Mouse (Mus musculus) kidney, adult 2 months (tissue): ENCODE measurements around the gene Oas1g. TPM values are rescaled to one million over a fixed set of nuclear protein-coding genes. Genes with fewer than 3 reads are reported as not detected.
A peak's percentile ranks its signal among the peaks of the same experiment; 100 is the strongest.

Experiments used
- DNase-seq: peaks from one replicate; pipeline ENCODE4 v3.0.0; 2021
- H3K27ac ChIP-seq: fragments of 200-500 bp; 2 replicates; pipeline ENCODE4 v1.5.1; 2012; ENCODE audit warnings: low read depth, low read length, control low read depth, inconsistent platforms; ENCODE audit not compliant: insufficient read depth
- H3K27me3 ChIP-seq: fragments of 200-500 bp; replicated peaks from 2 replicates; pipeline ENCODE4 v1.6.1; 2012; ENCODE audit warnings: mild to moderate bottlenecking, moderate library complexity, low read length, inconsistent platforms; ENCODE audit not compliant: control insufficient read depth, insufficient read depth
- H3K36me3 ChIP-seq: fragments of 200-500 bp; 2 replicates; pipeline ENCODE4 v1.6.1; 2012; ENCODE audit warnings: mild to moderate bottlenecking, moderate library complexity, low read length, inconsistent platforms; ENCODE audit not compliant: control insufficient read depth, insufficient read depth
- H3K4me1 ChIP-seq: fragments of 200-500 bp; 2 replicates; pipeline ENCODE4 v1.6.1; 2011; ENCODE audit warnings: low read length; ENCODE audit not compliant: control insufficient read depth, insufficient read depth
- H3K4me3 ChIP-seq: fragments of 200-500 bp; 2 replicates; pipeline ENCODE4 v1.5.1; 2011; ENCODE audit warnings: mild to moderate bottlenecking, low read depth, low read length, control low read depth; ENCODE audit not compliant: insufficient read depth
- CTCF ChIP-seq: fragments of 200-500 bp; conservative IDR thresholded peaks from 2 replicates; pipeline ENCODE4 v1.5.1; 2011; ENCODE audit warnings: low read depth, mild to moderate bottlenecking, control low read depth, low read length, moderate library complexity, mixed read lengths; ENCODE audit not compliant: insufficient read depth, insufficient read length
- POLR2A ChIP-seq: fragments of 200-500 bp; IDR thresholded peaks from one replicate; pipeline ENCODE4 v1.6.1; 2011; ENCODE audit warnings: low read depth, low read length, control low read depth
- WGBS: fragments of 180-500 bp; shearing (Covaris S2); methylation state at CpG from one replicate; pipeline ENCODE4 v1.1.7; 2018; 5-methylcytosine and 5-hydroxymethylcytosine counted together
- polyA plus RNA-seq: library from polyadenylated mRNA; depleted of rRNA; stranded (reverse); fragments of >200 nt; gene quantifications from 2 replicates; pipeline ENCODE4 v1.2.3, GENCODE M21; 2012; rRNA removed

Gene Oas1g
- polyA plus RNA-seq, 1 experiment: 2.5 TPM

GRCm38 (mm10) chr5:120847067-120847466 lies 40.3 kb downstream of the Oas1g start, which contains the start of gene Oas1f:
Gene Oas1f, plus strand, starts transcription at chr5:120847367.
- 62% methylated on average over 4 of the region's 4 CpGs for WGBS

GRCm38 (mm10) chr5:120844713-120845112 lies 42.7 kb downstream of the Oas1g start:
- H3K4me3 ChIP-seq: no peak overlapping the region
- WGBS: 57% methylated on average over 3 of the region's 3 CpGs
- no peaks in the 10 kb centered on the region for H3K4me1 ChIP-seq
- H3K27ac ChIP-seq: no peak overlapping the region
- DNase-seq: peak; percentile 30
- H3K27me3 ChIP-seq: no peaks in the 10 kb centered on the region
- no peaks in the 10 kb centered on the region for H3K36me3 ChIP-seq
- TF ChIP-seq POLR2A (no peak), CTCF (no peak)

More at GRCm38 (mm10) chr5:120847067-120847466, 40.3 kb downstream of the Oas1g start, which contains the start of gene Oas1f:
- H3K27me3 ChIP-seq: no peaks in the 10 kb centered on the region
- DNase-seq: no peak
- TF ChIP-seq CTCF (no peak), POLR2A (no peak)
- H3K36me3 ChIP-seq: no peaks in the 10 kb centered on the region
- H3K4me1 ChIP-seq: no peaks in the 10 kb centered on the region
- H3K27ac ChIP-seq: no peak within 1 kb of the TSS
- no peak within 1 kb of the TSS for H3K4me3 ChIP-seq

- no peak overlapping the region for H3K4me3 ChIP-seq
- no peaks in the 10 kb centered on the region for H3K36me3 ChIP-seq
- DNase-seq: peak; percentile 45
- H3K27me3 ChIP-seq: no peaks in the 10 kb centered on the region
- H3K4me1 ChIP-seq: no peaks in the 10 kb centered on the region
- no peak overlapping the region for H3K27ac ChIP-seq
- 15% methylated on average over 8 of the region's 8 CpGs for WGBS
- TF ChIP-seq POLR2A (no peak), CTCF (peak; percentile 74)
These were observed 50.5 kb downstream of the Oas1g start for GRCm38 (mm10) chr5:120836731-120837585.

- DNase-seq: no peak
- no peaks in the 10 kb centered on the region for H3K36me3 ChIP-seq
- H3K4me1 ChIP-seq: no peaks in the 10 kb centered on the region
- H3K27ac ChIP-seq: no peak overlapping the region
- H3K4me3 ChIP-seq: no peak overlapping the region
- no peaks in the 10 kb centered on the region for H3K27me3 ChIP-seq
- TF ChIP-seq CTCF (no peak), POLR2A (no peak)
- WGBS: 12% methylated on average over 17 of the region's 17 CpGs
These were observed 53.8 kb downstream of the Oas1g start for GRCm38 (mm10) chr5:120833335-120834280.

- 84% methylated on average over 4 of the region's 4 CpGs for WGBS
- Histone ChIP-seq H3K4me1 (no peaks in the 10 kb centered on the region), H3K27ac (no peak overlapping the region), H3K27me3 (no peaks in the 10 kb centered on the region), H3K36me3 (no peaks in the 10 kb centered on the region), H3K4me3 (no peak overlapping the region)
- DNase-seq: no peak
- TF ChIP-seq CTCF: no peak
- TF ChIP-seq POLR2A: no peak
These were observed 56.4 kb downstream of the Oas1g start for GRCm38 (mm10) chr5:120831031-120831430.

Other genes with a start within 250 kb of the Oas1g start
- gene Rasal1, start 238.8 kb downstream of the Oas1g start, polyA plus RNA-seq: 2.3 and 3.4 TPM in 2 replicates
- 1.5 and 4.4 TPM in 2 replicates for gene Dtx1, start 175.7 kb downstream of the Oas1g start, polyA plus RNA-seq
- 3.5 and 5.5 TPM in 2 replicates for gene Oas2, start 137.8 kb downstream of the Oas1g start, polyA plus RNA-seq
- gene Oas3, start 110.0 kb downstream of the Oas1g start, polyA plus RNA-seq: 0.38 and 2.3 TPM in 2 replicates
- gene Oas1e, start 92.1 kb downstream of the Oas1g start, polyA plus RNA-seq: not detected in 2 replicates
- gene Oas1c, start 75.1 kb downstream of the Oas1g start, polyA plus RNA-seq: 2.6 TPM in 2 replicates
- 0.08 and 0.19 TPM in 2 replicates for gene Oas1f, start 40.2 kb downstream of the Oas1g start, polyA plus RNA-seq
- gene Oas1h, start 26.2 kb downstream of the Oas1g start, polyA plus RNA-seq: not detected in 2 replicates
- 5.2 and 7.9 TPM in 2 replicates for gene Oas1a, start 19.9 kb upstream of the Oas1g start, polyA plus RNA-seq
- gene Oas1d, start 26.9 kb upstream of the Oas1g start, polyA plus RNA-seq: not detected in 2 replicates
- gene Rph3a, start 122.5 kb upstream of the Oas1g start, polyA plus RNA-seq: 0.80 and 0.83 TPM in 2 replicates